Mouse (Mus musculus) thymus, adult 2 months (tissue): ENCODE data around the gene Rtkn2.

ENCODE experiments used
- CTCF ChIP-seq: fragments of 200-500 bp; IDR thresholded peaks from 2 replicates; pipeline ENCODE4 v1.5.1; 2012; ENCODE audit warnings: mild to moderate bottlenecking, control low read depth, low read length, moderate library complexity, borderline replicate concordance; ENCODE audit not compliant: control insufficient read depth, poor library complexity, insufficient read depth; ENCODE audit errors: extremely low read depth
- POLR2A ChIP-seq: fragments of 200-500 bp; IDR thresholded peaks from 2 replicates; pipeline ENCODE4 v1.6.1; 2012; ENCODE audit warnings: mild to moderate bottlenecking, low read length, control low read depth, moderate library complexity; ENCODE audit not compliant: control insufficient read depth, poor library complexity, insufficient read depth; ENCODE audit errors: extremely low read depth

- TF ChIP-seq CTCF, result no peak
- no peak for TF ChIP-seq POLR2A
These were observed 5.0 kb downstream of the Rtkn2 start for GRCm38 (mm10) chr10:67984271-67984943.
